Mouse (Mus musculus): ENCODE results near the gene Fam177a.
"Not testable (repeated sequence)": the region's sequence is repeated elsewhere in the genome, so short reads cannot be mapped to it uniquely, and the experiment has no call there.

The Fam177a gene

DNA sequence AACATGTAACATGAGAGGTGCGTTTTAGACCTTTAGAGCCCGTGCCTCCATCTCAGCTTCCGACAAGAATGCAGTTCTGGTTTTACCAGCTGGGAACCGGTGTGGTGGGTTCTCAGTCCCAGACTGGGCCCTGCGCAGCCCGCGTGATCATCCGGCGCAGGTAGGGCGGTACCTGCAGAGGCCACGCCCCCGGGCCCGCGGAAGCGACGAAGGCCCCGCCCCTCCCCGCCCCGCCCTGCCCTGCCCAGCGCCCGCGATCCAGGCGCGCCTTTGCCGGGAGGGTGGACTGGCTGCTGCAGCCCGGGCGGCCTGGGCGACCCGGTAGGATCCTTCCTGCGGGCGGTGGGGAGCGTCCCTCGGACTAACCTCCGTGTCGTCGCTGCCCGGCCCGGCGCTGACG, at the start of gene Fam177a:
Fam177a (plus strand) TSS at position 228 of the 400 bp plus-strand sequence.
- DNase-seq (ENCODE audit: low spot score in 2 of 2) = not testable (repeated sequence)

DNA sequence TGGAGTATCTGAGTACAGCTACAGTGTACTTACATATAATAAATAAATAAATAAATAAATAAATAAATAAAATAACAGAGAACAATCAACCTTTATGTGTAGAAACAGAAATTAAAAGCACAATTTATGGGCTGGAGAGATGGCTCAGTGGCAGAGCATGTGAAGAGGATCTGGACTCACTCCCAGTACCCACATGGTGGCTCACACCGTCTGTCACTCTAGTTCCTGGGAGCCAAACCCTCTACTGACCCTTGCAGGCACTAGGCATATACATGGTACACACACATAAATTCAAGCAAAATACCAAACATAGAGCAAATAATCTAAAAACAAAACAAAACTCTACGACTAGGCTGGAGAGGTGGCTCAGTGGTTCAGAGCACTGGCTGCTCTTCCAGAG, 49.0 kb upstream of the Fam177a start:
- no peak for DNase-seq (ENCODE audit: low spot score in 2 of 2)

DNA sequence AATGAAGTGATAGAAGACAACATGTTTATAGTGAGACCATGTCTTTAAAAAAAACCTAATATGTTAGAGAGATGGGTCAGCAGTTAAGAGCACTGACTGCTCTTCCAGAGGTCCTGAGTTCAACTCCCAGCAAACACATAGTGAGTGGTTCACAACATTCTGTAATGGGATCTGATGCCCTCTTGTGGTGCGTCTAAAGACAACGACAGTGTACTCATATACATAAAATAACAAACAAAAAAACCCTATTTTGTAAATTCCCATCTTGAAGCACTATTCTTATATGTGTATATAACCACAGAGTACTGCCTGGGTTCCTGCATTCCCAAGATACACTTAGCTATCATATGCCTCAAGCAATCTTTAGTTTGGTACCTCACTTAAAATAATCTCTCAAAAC, 45.6 kb upstream of the Fam177a start:
- not testable (repeated sequence) for DNase-seq (ENCODE audit: low spot score in 2 of 2)

DNA sequence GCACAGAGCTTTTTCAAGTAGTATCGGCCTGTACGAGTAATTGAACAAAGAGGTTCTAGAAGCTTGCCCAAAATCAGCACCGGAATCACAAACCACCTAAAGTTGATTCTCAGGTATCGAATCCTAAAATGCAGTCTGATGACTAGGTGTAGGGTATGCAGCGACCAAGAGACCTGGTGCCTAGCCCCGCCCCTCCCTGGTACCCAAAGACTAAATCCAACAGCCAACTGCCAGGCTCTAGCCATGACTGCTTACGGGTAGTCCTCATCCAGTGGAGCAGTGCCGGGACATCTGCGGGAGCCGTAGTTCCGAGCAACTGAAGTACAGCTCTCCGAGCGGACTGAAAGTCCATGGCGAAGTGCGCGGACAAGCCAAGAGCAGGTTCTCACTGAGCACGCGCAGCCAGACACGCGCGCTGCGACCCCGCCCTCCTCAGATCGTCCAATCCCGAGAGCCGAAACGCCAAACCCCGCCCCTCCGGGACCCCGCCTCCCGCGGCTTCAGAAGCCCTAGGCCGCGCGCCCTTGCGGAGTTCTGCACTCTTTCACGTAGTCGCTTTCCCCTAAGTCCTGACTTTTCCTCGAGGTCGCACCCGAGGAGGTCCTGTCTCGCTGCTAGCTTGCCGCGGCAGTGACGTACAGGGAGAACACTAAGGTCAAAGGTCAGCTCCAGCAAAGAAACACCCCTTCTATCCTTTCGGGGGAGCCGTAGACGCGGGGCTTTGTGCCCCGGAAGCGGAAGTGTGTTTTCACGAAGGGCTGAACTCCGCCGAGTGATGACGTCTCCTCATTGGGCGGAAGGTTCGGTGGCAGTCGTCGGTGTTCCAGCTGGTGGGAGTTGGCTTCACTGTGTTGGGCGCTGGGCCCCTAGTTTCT, 44.3 kb upstream of the Fam177a start, which contains the start of the genes 2700097O09Rik and Srp54a:
2700097O09Rik (minus strand) TSS at position 385 of the 875 bp plus-strand sequence.
Srp54a (plus strand) TSS at position 537 of the 875 bp plus-strand sequence.
- DNase-seq (ENCODE audit: low spot score in 2 of 2) = peak; percentile 89 to 91

DNA sequence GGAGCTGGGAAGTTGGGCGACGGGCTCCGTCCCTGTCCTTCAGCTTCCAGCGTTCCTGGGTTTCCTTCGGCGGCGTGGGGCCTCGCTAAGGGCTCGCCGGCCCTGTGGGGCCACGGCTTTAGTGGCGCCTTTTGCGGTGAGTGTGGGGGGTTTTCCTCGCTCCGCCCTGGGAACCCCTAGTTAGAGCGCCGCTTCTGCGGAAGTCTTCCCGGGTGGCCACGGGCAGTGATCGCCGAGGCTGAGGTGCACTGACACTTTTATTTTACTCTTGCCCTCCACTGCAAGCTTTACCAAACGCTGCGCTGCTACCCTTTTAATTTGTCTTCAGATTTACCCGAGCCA, 43.7 kb upstream of the Fam177a start:
- not testable (repeated sequence) for DNase-seq (ENCODE audit: low spot score in 2 of 2)

DNA sequence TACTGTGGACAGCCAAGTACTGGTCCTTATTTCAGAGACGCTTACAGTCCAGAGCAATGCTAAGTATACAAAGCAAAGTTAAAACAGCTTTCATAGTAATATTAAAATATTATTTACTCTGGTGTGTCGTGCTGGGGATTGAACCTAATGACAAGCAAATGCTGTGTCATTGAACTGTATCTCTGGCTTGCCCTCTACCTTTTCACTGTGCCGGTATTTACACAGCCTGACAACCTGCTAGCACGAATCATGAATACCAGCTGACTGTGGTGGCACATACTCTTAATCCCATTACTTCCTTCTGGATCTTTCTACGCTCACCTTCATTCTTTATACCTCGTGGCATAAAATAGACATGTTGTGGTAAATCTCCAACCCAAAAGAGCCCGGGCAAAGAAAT, 32.1 kb upstream of the Fam177a start:
- DNase-seq (ENCODE audit: low spot score in 2 of 2) = not testable (repeated sequence)

DNA sequence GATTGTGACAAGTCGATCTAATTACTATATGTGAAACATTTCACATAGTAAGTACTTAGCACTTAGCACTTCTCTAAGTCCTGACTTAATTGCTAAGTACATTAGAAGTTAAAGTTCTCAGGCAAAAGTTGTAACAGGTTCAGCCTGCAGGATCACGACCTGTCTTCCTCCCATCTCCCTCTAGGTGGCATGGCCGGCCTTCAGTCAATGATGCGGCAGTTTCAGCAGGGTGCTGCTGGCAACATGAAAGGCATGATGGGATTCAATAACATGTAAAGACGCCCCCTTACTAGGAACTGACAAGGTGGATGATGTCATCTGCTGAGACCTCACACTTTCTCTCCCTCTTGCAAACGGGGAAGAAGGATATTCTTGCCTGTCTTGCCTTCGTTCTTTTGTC, 11.7 kb upstream of the Fam177a start:
- DNase-seq (ENCODE audit: low spot score in 2 of 2) = not testable (repeated sequence)

DNA sequence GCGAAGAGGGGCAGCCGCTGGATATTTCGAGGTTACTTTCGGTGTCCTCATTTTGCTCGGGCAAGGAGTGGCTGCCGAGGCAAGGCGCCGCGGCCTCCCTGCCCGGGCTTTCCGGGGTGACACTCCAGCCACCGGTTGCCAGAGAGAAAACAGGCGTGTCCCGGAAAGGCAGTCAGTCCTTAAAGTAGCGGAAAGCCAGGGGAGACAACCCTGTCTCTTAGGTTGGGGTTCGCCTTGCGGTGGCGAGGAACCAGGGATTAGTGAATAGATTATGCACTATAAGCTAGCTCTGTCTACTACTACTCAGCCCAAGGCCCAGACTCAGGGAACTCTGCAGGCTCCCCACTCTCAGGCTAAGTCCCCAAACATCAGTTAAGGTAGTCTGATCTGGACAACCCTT, 462 bp downstream of the Fam177a start:
- not testable (repeated sequence) for DNase-seq (ENCODE audit: low spot score in 2 of 2)

DNA sequence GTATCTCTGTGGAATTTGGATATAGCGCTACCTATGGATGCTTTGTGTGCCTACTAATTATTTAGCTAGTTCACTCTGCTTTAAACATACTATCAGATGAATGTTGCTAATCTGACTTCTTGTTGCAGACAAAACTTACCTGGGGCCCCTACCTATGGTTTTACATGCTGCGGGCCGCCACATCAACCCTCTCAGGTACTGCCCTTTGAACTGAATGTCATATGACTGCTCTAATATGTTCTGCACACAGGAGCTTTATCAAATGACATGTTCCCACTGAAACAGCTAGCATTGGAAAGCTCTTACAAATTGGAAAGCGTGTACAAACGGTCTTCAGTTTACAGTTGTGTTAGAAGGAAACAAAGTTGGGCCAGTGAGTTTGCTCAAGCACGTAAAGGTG, 11.3 kb downstream of the Fam177a start:
- DNase-seq (ENCODE audit: low spot score in 2 of 2) = not testable (repeated sequence)

DNA sequence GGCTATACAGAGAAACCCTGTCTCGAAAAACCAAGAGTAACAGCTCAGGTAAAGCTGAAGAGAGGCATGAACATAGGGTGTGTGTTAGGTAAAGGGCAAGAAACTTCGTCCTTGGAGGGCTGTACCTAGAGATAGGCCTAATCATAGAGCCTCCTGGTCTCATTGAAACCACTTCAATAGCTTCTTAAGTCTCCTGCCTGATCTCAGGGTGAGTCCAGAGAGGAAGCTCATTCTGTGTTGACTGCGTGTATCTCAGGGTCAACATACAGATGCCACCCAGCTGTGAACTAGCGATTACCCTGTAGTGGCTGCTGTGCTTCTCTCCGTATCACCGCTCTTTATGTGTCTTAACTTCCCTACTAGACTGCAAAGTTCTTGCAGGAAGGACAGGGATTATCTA, 13.6 kb downstream of the Fam177a start:
- DNase-seq (ENCODE audit: low spot score in 2 of 2) = not testable (repeated sequence)

DNA sequence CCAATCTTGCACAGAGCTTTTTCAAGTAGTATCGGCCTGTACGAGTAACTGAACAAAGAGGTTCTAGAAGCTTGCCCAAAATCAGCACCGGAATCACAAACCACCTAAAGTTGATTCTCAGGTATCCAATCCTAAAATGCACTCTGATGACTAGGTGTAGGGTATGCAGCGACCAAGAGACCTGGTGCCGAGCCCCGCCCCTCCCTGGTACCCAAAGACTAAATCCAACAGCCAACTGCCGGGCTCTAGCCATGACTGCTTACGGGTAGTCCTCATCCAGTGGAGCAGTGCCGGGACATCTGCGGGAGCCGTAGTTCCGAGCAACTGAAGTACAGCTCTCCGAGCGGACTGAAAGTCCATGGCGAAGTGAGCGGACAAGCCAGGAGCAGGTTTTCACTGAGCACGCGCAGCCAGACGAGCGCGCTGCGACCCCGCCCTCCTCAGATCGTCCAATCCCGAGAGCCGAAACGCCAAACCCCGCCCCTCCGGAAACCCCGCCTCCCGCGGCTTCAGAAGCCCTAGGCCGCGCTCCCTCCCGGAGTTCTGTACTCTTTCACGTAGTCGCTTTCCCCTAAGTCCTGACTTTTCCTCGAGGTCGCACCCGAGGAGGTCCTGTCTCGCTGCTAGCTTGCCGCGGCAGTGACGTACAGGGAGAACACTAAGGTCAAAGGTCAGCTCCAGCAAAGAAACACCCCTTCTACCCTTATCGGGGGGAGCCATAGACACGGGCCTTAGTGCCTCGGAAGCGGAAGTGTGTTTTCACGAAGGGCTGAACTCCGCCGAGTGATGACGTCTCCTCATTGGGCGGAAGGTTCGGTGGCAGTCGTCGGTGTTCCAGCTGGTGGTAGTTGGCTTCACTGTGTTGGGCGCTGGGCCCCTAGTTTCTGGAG, 30.5 kb downstream of the Fam177a start, which contains the start of gene Srp54b:
Srp54b (plus strand) TSS at position 546 of the 890 bp plus-strand sequence.
- not testable (repeated sequence) for DNase-seq (ENCODE audit: low spot score in 2 of 2)

DNA sequence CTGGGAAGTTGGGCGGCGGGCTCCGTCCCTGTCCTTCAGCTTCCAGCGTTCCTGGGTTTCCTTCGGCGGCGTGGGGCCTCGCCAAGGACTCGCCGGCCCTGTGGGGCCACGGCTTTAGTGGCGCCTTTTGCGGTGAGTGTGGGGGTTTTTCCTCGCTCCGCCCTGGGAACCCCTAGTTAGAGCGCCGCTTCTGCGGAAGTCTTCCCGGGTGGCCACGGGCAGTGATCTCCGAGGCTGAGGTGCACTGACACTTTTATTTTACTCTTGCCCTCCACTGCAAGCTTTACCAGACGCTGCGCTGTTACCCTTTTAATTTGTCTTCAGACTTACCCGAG, 31.1 kb downstream of the Fam177a start:
- DNase-seq (ENCODE audit: low spot score in 2 of 2) = not testable (repeated sequence)

DNA sequence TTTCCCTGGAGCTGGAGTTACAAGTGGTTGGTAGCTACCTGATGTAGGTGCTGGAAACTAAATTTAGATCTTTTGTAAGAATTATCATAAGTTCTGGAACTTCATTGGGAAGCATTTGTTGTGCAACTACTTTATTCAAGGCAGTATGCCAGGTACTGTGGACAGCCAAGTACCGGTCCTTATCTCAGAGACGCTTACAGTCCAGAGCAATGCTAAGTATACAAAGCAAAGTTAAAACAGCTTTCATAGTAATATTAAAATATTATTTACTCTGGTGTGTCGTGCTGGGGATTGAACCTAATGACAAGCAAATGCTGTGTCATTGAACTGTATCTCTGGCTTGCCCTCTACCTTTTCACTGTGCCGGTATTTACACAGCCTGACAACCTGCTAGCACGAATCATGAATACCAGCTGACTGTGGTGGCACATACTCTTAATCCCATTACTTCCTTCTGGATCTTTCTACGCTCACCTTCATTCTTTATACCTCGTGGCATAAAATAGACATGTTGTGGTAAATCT, 42.8 kb downstream of the Fam177a start:
- not testable (repeated sequence) for DNase-seq (ENCODE audit: low spot score in 2 of 2)

DNA sequence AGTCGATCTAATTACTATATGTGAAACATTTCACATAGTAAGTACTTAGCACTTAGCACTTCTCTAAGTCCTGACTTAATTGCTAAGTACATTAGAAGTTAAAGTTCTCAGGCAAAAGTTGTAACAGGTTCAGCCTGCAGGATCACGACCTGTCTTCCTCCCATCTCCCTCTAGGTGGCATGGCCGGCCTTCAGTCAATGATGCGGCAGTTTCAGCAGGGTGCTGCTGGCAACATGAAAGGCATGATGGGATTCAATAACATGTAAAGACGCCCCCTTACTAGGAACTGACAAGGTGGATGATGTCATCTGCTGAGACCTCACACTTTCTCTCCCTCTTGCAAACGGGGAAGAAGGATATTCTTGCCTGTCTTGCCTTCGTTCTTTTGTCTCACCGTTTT, 63.4 kb downstream of the Fam177a start:
- DNase-seq (ENCODE audit: low spot score in 2 of 2) = not testable (repeated sequence)

DNA sequence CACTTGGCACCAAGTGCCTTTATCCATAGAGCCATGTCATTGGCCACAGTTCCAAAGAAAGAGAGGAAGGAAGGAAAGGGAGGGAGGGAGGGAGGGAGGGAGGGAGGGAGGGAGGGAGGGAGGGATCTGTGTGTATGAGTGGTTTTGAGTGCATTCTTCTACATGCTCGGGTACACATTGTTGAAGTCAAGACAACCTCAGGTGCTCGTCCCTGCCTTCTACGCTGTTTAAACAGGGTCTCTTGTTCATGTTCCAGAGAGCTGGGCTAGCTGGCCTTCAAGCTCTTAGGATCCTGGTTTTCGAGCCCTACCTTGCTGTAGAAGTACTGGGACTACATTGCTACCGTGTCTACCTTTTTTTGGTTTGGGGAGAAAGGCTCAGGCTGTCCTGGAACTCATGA, 64.9 kb downstream of the Fam177a start:
- DNase-seq (ENCODE audit: low spot score in 2 of 2) = not testable (repeated sequence)
